Mouse (Mus musculus) mature B cell (primary cell): ENCODE measurements around the gene Pdzd8.

Experiments
- in situ Hi-C: fragments of 300-500 bp; cut with MboI; formaldehyde crosslinking; loops from 2 replicates; pipeline ENCODE4 v1.14.3; 2019

Pdzd8 gene

GRCm38 (mm10) chr19:59276354-59276753 lies 69.2 kb downstream of the Pdzd8 start:
- in situ Hi-C loops: no loop called here

- in situ Hi-C loops: no loop called here
Measured at GRCm38 (mm10) chr19:59273190-59273589, 72.4 kb downstream of the Pdzd8 start.

GRCm38 (mm10) chr19:59267417-59267963 lies 78.1 kb downstream of the Pdzd8 start:
- in situ Hi-C loops: no loop called here

- in situ Hi-C loops: no loop called here
Measured at GRCm38 (mm10) chr19:59265907-59266306, 79.7 kb downstream of the Pdzd8 start.

GRCm38 (mm10) chr19:59264838-59265532 lies 80.6 kb downstream of the Pdzd8 start:
- in situ Hi-C loops: no loop called here

GRCm38 (mm10) chr19:59263171-59263570 lies 82.4 kb downstream of the Pdzd8 start:
- in situ Hi-C loops: no loop called here

- in situ Hi-C loops: no loop called here
Measured at GRCm38 (mm10) chr19:59261604-59262003, 84.0 kb downstream of the Pdzd8 start.

GRCm38 (mm10) chr19:59260718-59261442 lies 84.7 kb downstream of the Pdzd8 start, which contains the start of gene Slc18a2:
Gene Slc18a2 (plus strand): TSS chr19:59260896.
- in situ Hi-C loops: no loop called here

GRCm38 (mm10) chr19:59259633-59260032 lies 85.9 kb downstream of the Pdzd8 start:
- in situ Hi-C loops: no loop called here

GRCm38 (mm10) chr19:59252651-59253050 lies 92.9 kb downstream of the Pdzd8 start:
- in situ Hi-C loops: no loop called here

- in situ Hi-C loops: no loop called here
Measured at GRCm38 (mm10) chr19:59248553-59249286, 96.9 kb downstream of the Pdzd8 start.

GRCm38 (mm10) chr19:59248144-59248543 lies 97.4 kb downstream of the Pdzd8 start:
- in situ Hi-C loops: no loop called here
